Mouse (Mus musculus): Measurements from ENCODE around the gene Bcl11b.

DNA sequence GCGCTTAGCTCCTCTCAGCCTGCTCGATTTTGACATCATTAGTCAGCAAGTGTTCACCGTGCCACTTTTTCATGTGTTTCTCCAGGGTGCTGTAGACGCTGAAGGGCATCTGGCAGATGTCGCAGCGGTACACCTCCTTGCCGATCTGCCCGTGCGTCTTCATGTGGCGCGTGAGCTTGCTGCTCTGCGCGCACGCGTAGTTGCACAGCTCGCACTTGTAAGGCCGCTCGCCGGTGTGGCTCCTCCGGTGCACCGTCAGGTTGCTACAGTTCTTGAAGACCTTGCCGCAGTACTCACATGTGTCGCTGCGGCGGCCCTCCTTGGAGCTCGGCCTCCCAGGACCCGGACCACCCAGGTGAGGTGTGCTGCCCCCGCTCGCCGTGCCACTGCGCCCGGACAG lies 88.0 kb downstream of the Bcl11b start:
- TF ChIP-seq CTCF (IDR thresholded peaks at IDR 0.05; ENCODE audit: extremely low read depth, insufficient read depth, insufficient read length, insufficient replicate concordance) (no peak), POLR2A (IDR thresholded peaks at IDR 0.05; ENCODE audit: low read depth, low read length) (no peak)

All from spleen, adult 2 months (tissue).